In the genomic region with DNA sequence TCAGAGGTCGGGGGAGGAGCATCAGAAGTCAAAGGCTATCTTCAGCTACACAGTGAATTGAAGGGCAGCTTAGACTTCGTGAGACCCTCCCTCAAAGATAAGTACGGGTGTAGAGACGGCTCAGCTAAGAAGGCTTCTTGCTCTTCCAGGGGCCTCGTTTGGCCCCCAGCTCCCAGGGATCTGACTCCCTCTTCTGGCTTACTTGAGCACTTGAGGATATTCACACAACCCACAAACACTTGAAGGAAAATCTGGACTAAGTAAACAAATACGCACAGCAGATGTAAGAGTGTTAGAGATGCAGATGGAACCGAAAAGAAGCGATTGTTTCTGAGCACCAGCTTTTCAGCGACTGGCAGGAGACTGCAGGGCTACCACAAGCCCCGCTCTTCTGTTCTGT, we compare ENCODE assay signal across 25 mouse cellular contexts. TPM values are rescaled to one million over a fixed set of nuclear protein-coding genes. Genes with fewer than 3 reads are reported as not detected.
DNase-seq lines count a peak whose midpoint lies in the region; ATAC-seq and TF ChIP-seq lines count a peak whose summit lies in the region.
"Had no signal": no experiment of that assay in that cellular context is flagged by ENCODE, and none has a peak within 500 bp of the region (broad histone marks: within the 10 kb centered on the region; RNA-seq: fewer than 3 reads in every experiment).

No protein-coding gene starts in this region.

- H3K4me3 ChIP-seq in heart, adult 2 months = no peak overlapping the region
- H3K4me3 ChIP-seq in heart, embryonic 11.5 days (ENCODE audit: low read depth, low read length) = no peak overlapping the region
- no peak overlapping the region for H3K4me3 ChIP-seq in left cerebral cortex, adult 2 months
- no peak overlapping the region for H3K4me3 ChIP-seq in liver, embryonic 11.5 days (ENCODE audit: low read depth, low read length)
- no peak overlapping the region for H3K4me3 ChIP-seq in stomach, postnatal 0 days (ENCODE audit: low read depth, low read length)
- H3K4me3 ChIP-seq: forebrain, embryonic 12.5 days; hindbrain, embryonic 13.5 days; midbrain, embryonic 10.5 days had no signal

- no peak overlapping the region for H3K4me2 ChIP-seq in heart, embryonic 11.5 days
- no peak overlapping the region for H3K4me2 ChIP-seq in liver, embryonic 11.5 days
- H3K4me2 ChIP-seq in stomach, postnatal 0 days (replicated peaks; ENCODE audit: low read depth) = no peak overlapping the region
- H3K4me2 ChIP-seq: forebrain, embryonic 12.5 days; hindbrain, embryonic 13.5 days had no signal

- DNase-seq in heart, adult 2 months = no peak
- no peak for DNase-seq in left cerebral cortex, adult 2 months (ENCODE audit: extremely low spot score in 1 of 2, low spot score in 2 of 2)
- no peak for DNase-seq in left cerebral cortex, postnatal 4 days
- DNase-seq in liver, embryonic 11.5 days (ENCODE audit: low spot score) = no peak
- no peak for DNase-seq in stomach, postnatal 0 days (ENCODE audit: low spot score)
- no peak for DNase-seq in left cerebral cortex, postnatal 36 days (ENCODE audit: low spot score in 2 of 2)
- DNase-seq: adrenal gland, postnatal 25 days; cerebellum, adult 2 months; gastrocnemius, postnatal 25 days; heart, postnatal 14 days; layer of hippocampus, postnatal 36 days; lung, postnatal 36 days; thymus, postnatal 25 days had no signal

- peak; percentile 31 for TF ChIP-seq CTCF in heart, adult 2 months (IDR thresholded peaks at IDR 0.05)
- TF ChIP-seq CTCF in left cerebral cortex, adult 2 months (IDR thresholded peaks at IDR 0.05) = peak; percentile 18
- peak; percentile 39 for TF ChIP-seq CTCF in stomach, postnatal 0 days (IDR thresholded peaks at IDR 0.05; ENCODE audit: low read depth)

- no peaks in the 10 kb centered on the region; the same call in none of the 2 replicates for H3K4me1 ChIP-seq in heart, adult 2 months (ENCODE audit: control insufficient read depth, insufficient read depth, low read length)
- peaks cover 9% of the 10 kb centered on the region for H3K4me1 ChIP-seq in heart, embryonic 11.5 days (ENCODE audit: control insufficient read depth, insufficient read depth, low read length)
- H3K4me1 ChIP-seq in liver, embryonic 11.5 days (replicated peaks; ENCODE audit: control insufficient read depth, insufficient read depth, low read length) = peaks cover 21% of the 10 kb centered on the region
- no peaks in the 10 kb centered on the region for H3K4me1 ChIP-seq in stomach, postnatal 0 days (replicated peaks; ENCODE audit: control insufficient read depth, insufficient read depth)
- H3K4me1 ChIP-seq: forebrain, embryonic 12.5 days; hindbrain, embryonic 13.5 days had no signal

- intact Hi-C loops in heart, adult 2 months (cut with DNase I) = no loop called here
- intact Hi-C loops in left cerebral cortex, adult 2 months (cut with DNase I) = no loop called here
- intact Hi-C loops in left cerebral cortex, postnatal 4 days (cut with DNase I) = no loop called here
- intact Hi-C loops in left cerebral cortex, postnatal 36 days (cut with DNase I) = no loop called here

- H3K9me3 ChIP-seq in heart, embryonic 11.5 days (replicated peaks; ENCODE audit: control insufficient read depth, low read length) = no peaks in the 10 kb centered on the region
- no peaks in the 10 kb centered on the region for H3K9me3 ChIP-seq in liver, embryonic 11.5 days (ENCODE audit: control insufficient read depth, low read length)
- H3K9me3 ChIP-seq in stomach, postnatal 0 days (ENCODE audit: control insufficient read depth, low read length) = no peaks in the 10 kb centered on the region
- H3K9me3 ChIP-seq: forebrain, embryonic 12.5 days; hindbrain, embryonic 13.5 days had no signal

- H3K27ac ChIP-seq in heart, adult 2 months = no peak overlapping the region
- H3K27ac ChIP-seq in heart, embryonic 11.5 days (ENCODE audit: low read depth, low read length) = no peak overlapping the region
- no peak overlapping the region for H3K27ac ChIP-seq in left cerebral cortex, adult 2 months
- peak overlapping the region; percentile 25; the same call in 1 of the 2 replicates for H3K27ac ChIP-seq in liver, embryonic 11.5 days (ENCODE audit: low read depth, low read length)
- no peak overlapping the region for H3K27ac ChIP-seq in stomach, postnatal 0 days (replicated peaks)
- H3K27ac ChIP-seq: forebrain, embryonic 12.5 days; hindbrain, embryonic 13.5 days; liver, embryonic 14.5 days; midbrain, embryonic 10.5 days had no signal

- H3K9ac ChIP-seq in heart, adult 2 months (ENCODE audit: low read depth, low read length) = no peak overlapping the region
- no peak overlapping the region for H3K9ac ChIP-seq in heart, embryonic 11.5 days (ENCODE audit: low read depth, low read length)
- no peak overlapping the region for H3K9ac ChIP-seq in liver, embryonic 11.5 days (ENCODE audit: low read depth, low read length)
- no peak overlapping the region for H3K9ac ChIP-seq in stomach, postnatal 0 days (ENCODE audit: low read length)
- H3K9ac ChIP-seq: forebrain, embryonic 12.5 days; hindbrain, embryonic 13.5 days; liver, embryonic 14.5 days had no signal

- TF ChIP-seq EP300 in heart, adult 2 months (IDR thresholded peaks at IDR 0.05; ENCODE audit: insufficient read depth, low read depth, low read length) = no peak
- TF ChIP-seq EP300 in stomach, postnatal 0 days (optimal IDR thresholded peaks at IDR 0.05) = no peak

- no peaks in the 10 kb centered on the region for H3K27me3 ChIP-seq in heart, adult 2 months (ENCODE audit: control insufficient read depth, insufficient read depth, low read length)
- no peaks in the 10 kb centered on the region for H3K27me3 ChIP-seq in heart, embryonic 11.5 days (ENCODE audit: control insufficient read depth, insufficient read depth, low read length)
- H3K27me3 ChIP-seq in liver, embryonic 11.5 days (replicated peaks; ENCODE audit: control insufficient read depth, insufficient read depth, low read length) = no peaks in the 10 kb centered on the region
- H3K27me3 ChIP-seq in stomach, postnatal 0 days (ENCODE audit: control insufficient read depth, insufficient read depth, low read length) = no peaks in the 10 kb centered on the region
- H3K27me3 ChIP-seq: forebrain, embryonic 12.5 days; hindbrain, embryonic 13.5 days had no signal

- 60% methylated on average over 10 of the region's 10 CpGs for WGBS in heart, adult 2 months
- WGBS in heart, embryonic 11.5 days (ENCODE audit: insufficient replicate concordance) = 46% methylated on average over 10 of the region's 10 CpGs
- 59% methylated on average over 10 of the region's 10 CpGs for WGBS in liver, embryonic 11.5 days
- 45% methylated on average over 10 of the region's 10 CpGs for WGBS in stomach, postnatal 0 days

- ATAC-seq in heart, embryonic 11.5 days (replicated peaks; ENCODE audit: insufficient number of reproducible peaks, low FRiP score, low TSS enrichment) = no peak
- ATAC-seq in liver, embryonic 11.5 days (replicated peaks; ENCODE audit: low FRiP score) = no peak
- ATAC-seq in stomach, postnatal 0 days (ENCODE audit: low FRiP score, low TSS enrichment) = no peak
- ATAC-seq: inflammation-experienced regulatory T-cells, adult 6 months had no signal

- H3K79me2 ChIP-seq in heart, adult 2 months (replicated peaks; ENCODE audit: control insufficient read depth, insufficient read depth, low read length) = peaks cover 15% of the 10 kb centered on the region

- H3K36me3 ChIP-seq in heart, adult 2 months (ENCODE audit: control insufficient read depth, insufficient read depth, low read length) = no peaks in the 10 kb centered on the region
- peaks cover 44% of the 10 kb centered on the region for H3K36me3 ChIP-seq in heart, embryonic 11.5 days (ENCODE audit: control insufficient read depth, insufficient read depth, low read length)
- H3K36me3 ChIP-seq in liver, embryonic 11.5 days (ENCODE audit: control insufficient read depth, insufficient read depth, low read length) = peaks cover 51% of the 10 kb centered on the region
- peaks cover 28% of the 10 kb centered on the region for H3K36me3 ChIP-seq in stomach, postnatal 0 days (ENCODE audit: control insufficient read depth, insufficient read depth, low read length)

- TF ChIP-seq POLR2A in heart, adult 2 months (IDR thresholded peaks at IDR 0.05; ENCODE audit: insufficient read depth, low read depth, low read length) = no peak

RNA-seq across cellular contexts. Expression of a gene that starts 8.8 kb away (rescaled TPM):
- total RNA-seq in heart, adult 2 months (2021) = 10 to 100 TPM; 55.7 to 55.8 TPM
- 23.8 and 44.7 TPM in 2 replicates for polyA plus RNA-seq in heart, adult 2 months (2012; rRNA removed)
- 60.0 and 69.6 TPM in 2 replicates for polyA plus RNA-seq in heart, embryonic 11.5 days (2014; fragmentation: Nextera tagmentation; extraction: Ambion mirVana)
- total RNA-seq in left cerebral cortex, adult 2 months (2021) = 10 to 100 TPM; 65.2 to 74.7 TPM
- 100 to 1,000 TPM in 1 of 2 experiments, 10 to 100 TPM in 1; 99.1 to 109 TPM for total RNA-seq in left cerebral cortex, postnatal 4 days (2021)
- polyA plus RNA-seq in liver, embryonic 11.5 days (2014; fragmentation: Nextera tagmentation; extraction: Ambion mirVana) = 75.2 and 89.2 TPM in 2 replicates
- polyA plus RNA-seq in stomach, postnatal 0 days (2015; fragmentation: Nextera tagmentation; extraction: Ambion mirVana) = 37.6 and 38.3 TPM in 2 replicates
- total RNA-seq in left cerebral cortex, postnatal 36 days (2021) = 10 to 100 TPM; 72.8 to 77.6 TPM

RNA-seq across cellular contexts. Expression of a gene that starts 17.0 kb away (rescaled TPM):
- under 1 TPM in 1 of 2 experiments, not detected in 1; 0.52 TPM for total RNA-seq in heart, adult 2 months (2021)
- polyA plus RNA-seq in heart, adult 2 months (2012; rRNA removed) = 0.14 and 0.29 TPM in 2 replicates
- polyA plus RNA-seq in heart, embryonic 11.5 days (2014; fragmentation: Nextera tagmentation; extraction: Ambion mirVana) = 0.21 TPM in 1 of 2 replicates, not detected in the other
- not detected for total RNA-seq in left cerebral cortex, adult 2 months (2021)
- total RNA-seq in left cerebral cortex, postnatal 4 days (2021) = not detected
- polyA plus RNA-seq in liver, embryonic 11.5 days (2014; fragmentation: Nextera tagmentation; extraction: Ambion mirVana) = 0.30 and 0.92 TPM in 2 replicates
- polyA plus RNA-seq in stomach, postnatal 0 days (2015; fragmentation: Nextera tagmentation; extraction: Ambion mirVana) = 0.18 TPM in 1 of 2 replicates, not detected in the other
- not detected for total RNA-seq in left cerebral cortex, postnatal 36 days (2021)
- total RNA-seq: adrenal gland, postnatal 25 days; gastrocnemius, postnatal 25 days; layer of hippocampus, postnatal 36 days; left cerebral cortex, postnatal 25 days; MEL; monocyte, adult 5-6 weeks had no signal
- polyA plus RNA-seq: cerebellum, adult 2 months; embryonic facial prominence, embryonic 11.5 days; forebrain, embryonic 12.5 days; frontal cortex, adult 2 months; hindbrain, embryonic 13.5 days; inflammation-experienced regulatory T-cells, adult 6 months; midbrain, embryonic 10.5 days; neural tube, embryonic 11.5 days had no signal

RNA-seq across cellular contexts. Expression of a gene that starts 45.5 kb away (rescaled TPM):
- not detected for total RNA-seq in heart, adult 2 months (2021)
- 0.08 and 0.23 TPM in 2 replicates for polyA plus RNA-seq in heart, adult 2 months (2012; rRNA removed)
- polyA plus RNA-seq in heart, embryonic 11.5 days (2014; fragmentation: Nextera tagmentation; extraction: Ambion mirVana) = 0.06 TPM in 1 of 2 replicates, not detected in the other
- total RNA-seq in left cerebral cortex, adult 2 months (2021) = 10 to 100 TPM in 1 of 2 experiments, 1 to 10 TPM in 1; 9.4 to 11.2 TPM
- total RNA-seq in left cerebral cortex, postnatal 4 days (2021) = 1 to 10 TPM; 3.0 to 6.7 TPM
- polyA plus RNA-seq in liver, embryonic 11.5 days (2014; fragmentation: Nextera tagmentation; extraction: Ambion mirVana) = 0.08 and 0.48 TPM in 2 replicates
- 1.2 and 2.2 TPM in 2 replicates for polyA plus RNA-seq in stomach, postnatal 0 days (2015; fragmentation: Nextera tagmentation; extraction: Ambion mirVana)
- total RNA-seq in left cerebral cortex, postnatal 36 days (2021) = 10 to 100 TPM; 12.2 to 15.4 TPM
- total RNA-seq: adrenal gland, postnatal 25 days; gastrocnemius, postnatal 25 days had no signal

RNA-seq across cellular contexts. Expression of a gene that starts 47.2 kb away (rescaled TPM):
- 10 to 100 TPM; 29.5 to 32.5 TPM for total RNA-seq in heart, adult 2 months (2021)
- polyA plus RNA-seq in heart, adult 2 months (2012; rRNA removed) = 41.6 and 50.5 TPM in 2 replicates
- polyA plus RNA-seq in heart, embryonic 11.5 days (2014; fragmentation: Nextera tagmentation; extraction: Ambion mirVana) = 92.7 and 98.4 TPM in 2 replicates
- 10 to 100 TPM; 53.5 to 58.6 TPM for total RNA-seq in left cerebral cortex, adult 2 months (2021)
- 10 to 100 TPM; 83.3 to 93.2 TPM for total RNA-seq in left cerebral cortex, postnatal 4 days (2021)
- 83.3 and 90.1 TPM in 2 replicates for polyA plus RNA-seq in liver, embryonic 11.5 days (2014; fragmentation: Nextera tagmentation; extraction: Ambion mirVana)
- polyA plus RNA-seq in stomach, postnatal 0 days (2015; fragmentation: Nextera tagmentation; extraction: Ambion mirVana) = 64.8 and 68.7 TPM in 2 replicates
- 10 to 100 TPM; 35.0 to 62.2 TPM for total RNA-seq in left cerebral cortex, postnatal 36 days (2021)
